Mouse (Mus musculus) heart, embryonic 14.5 days (tissue): ENCODE measurements around the gene Sox5. TPM values are rescaled to one million over a fixed set of nuclear protein-coding genes. Genes with fewer than 3 reads are reported as not detected.

Source experiments
- ATAC-seq: fragments of 200-750 bp; cut with Nextera tagmentation; 2 replicates; pipeline ENCODE4 v1.8.0; 2017; ENCODE audit warnings: low read depth, moderate TSS enrichment; ENCODE audit not compliant: insufficient number of reproducible peaks, insufficient read depth, low FRiP score
- H3K27ac ChIP-seq, 2 experiments: fragments of 200-500 bp in 1 of 2; fragments of 300-500 bp in 1 of 2; sonication (generic) in 1 of 2; replicated peaks in 1 of 2; 2 replicates each; pipeline ENCODE4 v1.5.1; 2012 to 2014; ENCODE audit warnings: low read depth in 2 of 2, low read length in 2 of 2, control low read depth in 1 of 2, mild to moderate bottlenecking in 1 of 2, mixed read lengths in 1 of 2; ENCODE audit not compliant: control insufficient read depth in 1 of 2, insufficient read depth in 1 of 2
- H3K27me3 ChIP-seq: fragments of 300-500 bp; sonication (generic); 2 replicates; pipeline ENCODE4 v1.6.1; 2014; ENCODE audit warnings: mild to moderate bottlenecking, low read length, control low read depth; ENCODE audit not compliant: control insufficient read depth, insufficient read depth
- H3K36me3 ChIP-seq: fragments of 300-500 bp; sonication (generic); 2 replicates; pipeline ENCODE4 v1.6.1; 2014; ENCODE audit warnings: mild to moderate bottlenecking, control low read depth, low read length, mixed read lengths; ENCODE audit not compliant: control insufficient read depth, insufficient read depth
- H3K4me1 ChIP-seq, 2 experiments: fragments of 200-500 bp in 1 of 2; fragments of 300-500 bp in 1 of 2; sonication (generic) in 1 of 2; 2 replicates each; pipeline ENCODE4 v1.6.1; 2012 to 2014; ENCODE audit warnings: low read length in 2 of 2, control low read depth in 1 of 2, mixed read lengths in 1 of 2; ENCODE audit not compliant: control insufficient read depth in 2 of 2, insufficient read depth in 2 of 2
- H3K4me2 ChIP-seq: fragments of 300-500 bp; sonication (generic); 2 replicates; pipeline ENCODE4 v1.6.1; 2014; ENCODE audit warnings: mild to moderate bottlenecking, low read length
- H3K4me3 ChIP-seq, 2 experiments: fragments of 200-500 bp in 1 of 2; fragments of 300-500 bp in 1 of 2; sonication (generic) in 1 of 2; 2 replicates each; pipeline ENCODE4 v1.5.1; 2012 to 2014; ENCODE audit warnings: low read length in 2 of 2, mild to moderate bottlenecking in 2 of 2, control low read depth in 1 of 2, low read depth in 1 of 2, moderate library complexity in 1 of 2; ENCODE audit not compliant: control insufficient read depth in 1 of 2, insufficient read depth in 1 of 2
- H3K9ac ChIP-seq: fragments of 300-500 bp; sonication (generic); 2 replicates; pipeline ENCODE4 v1.6.1; 2014; ENCODE audit warnings: mild to moderate bottlenecking, low read length
- H3K9me3 ChIP-seq: fragments of 300-500 bp; sonication (generic); 2 replicates; pipeline ENCODE4 v1.6.1; 2016; ENCODE audit warnings: low read length, control low read depth; ENCODE audit not compliant: control insufficient read depth
- WGBS: fragments of 180-500 bp; shearing (Covaris S2); extraction: QIAGEN DNeasy Blood & Tissue Kit; methylation state at CpG from one replicate; pipeline ENCODE4 v1.1.7; 2014; 5-methylcytosine and 5-hydroxymethylcytosine counted together
- polyA plus RNA-seq: library from polyadenylated mRNA; unstranded; fragments of >200 nt; fragmentation: Nextera tagmentation; extraction: Ambion mirVana; gene quantifications from 2 replicates; pipeline ENCODE4 v1.2.1, GENCODE M21; 2014

The Sox5 gene
- polyA plus RNA-seq, 1 experiment from 2014 or later: 10.6 TPM

- no peaks in the 10 kb centered on the region for H3K36me3 ChIP-seq
- H3K9ac ChIP-seq: no peak overlapping the region
- H3K27ac ChIP-seq: no peak overlapping the region
- no peak overlapping the region for H3K4me2 ChIP-seq
- no peak for ATAC-seq
- H3K4me3 ChIP-seq: no peak overlapping the region
- WGBS: 79% methylated on average over 2 of the region's 2 CpGs
- no peaks in the 10 kb centered on the region for H3K27me3 ChIP-seq
- no peaks in the 10 kb centered on the region for H3K4me1 ChIP-seq
- H3K9me3 ChIP-seq: no peaks in the 10 kb centered on the region
Observed at GRCm38 (mm10) chr6:144739753-144740152, 42.0 kb downstream of the Sox5 start.

GRCm38 (mm10) chr6:144737786-144738185, 44.0 kb downstream of the Sox5 start:
- no peaks in the 10 kb centered on the region for H3K27me3 ChIP-seq
- no peak overlapping the region for H3K9ac ChIP-seq
- H3K27ac ChIP-seq: no peak overlapping the region
- H3K4me3 ChIP-seq: no peak overlapping the region
- H3K9me3 ChIP-seq: no peaks in the 10 kb centered on the region
- no peak overlapping the region for H3K4me2 ChIP-seq
- ATAC-seq: no peak
- 86% methylated on average over 5 of the region's 5 CpGs for WGBS
- no peaks in the 10 kb centered on the region for H3K4me1 ChIP-seq
- no peaks in the 10 kb centered on the region for H3K36me3 ChIP-seq

- no peak for ATAC-seq
- no peaks in the 10 kb centered on the region for H3K4me1 ChIP-seq
- H3K9ac ChIP-seq: no peak overlapping the region
- no peaks in the 10 kb centered on the region for H3K9me3 ChIP-seq
- H3K4me2 ChIP-seq: no peak overlapping the region
- WGBS: 82% methylated on average over 10 of the region's 10 CpGs
- no peak overlapping the region for H3K4me3 ChIP-seq
- no peaks in the 10 kb centered on the region for H3K36me3 ChIP-seq
- H3K27me3 ChIP-seq: no peaks in the 10 kb centered on the region
- no peak overlapping the region for H3K27ac ChIP-seq
Observed at GRCm38 (mm10) chr6:144731251-144731970, 50.4 kb downstream of the Sox5 start.

GRCm38 (mm10) chr6:144723530-144724144, 58.1 kb downstream of the Sox5 start:
- 69% methylated on average over 12 of the region's 12 CpGs for WGBS
- Histone ChIP-seq H3K27me3 (no peaks in the 10 kb centered on the region), H3K9ac (no peak overlapping the region), H3K4me2 (no peak overlapping the region), H3K27ac (no peak overlapping the region), H3K4me1 (no peaks in the 10 kb centered on the region), H3K36me3 (no peaks in the 10 kb centered on the region), H3K4me3 (no peak overlapping the region), H3K9me3 (no peaks in the 10 kb centered on the region)
- ATAC-seq: no peak

- Histone ChIP-seq H3K9me3 (no peaks in the 10 kb centered on the region), H3K36me3 (no peaks in the 10 kb centered on the region), H3K27ac (no peak overlapping the region), H3K4me1 (no peaks in the 10 kb centered on the region), H3K27me3 (no peaks in the 10 kb centered on the region), H3K4me2 (no peak overlapping the region), H3K4me3 (no peak overlapping the region), H3K9ac (no peak overlapping the region)
- ATAC-seq: no peak
- WGBS: 88% methylated on average over 5 of the region's 5 CpGs
Observed at GRCm38 (mm10) chr6:144723024-144723423, 58.8 kb downstream of the Sox5 start.

GRCm38 (mm10) chr6:144720846-144721245, 60.9 kb downstream of the Sox5 start:
- Histone ChIP-seq H3K4me3 (no peak overlapping the region), H3K9me3 (no peaks in the 10 kb centered on the region), H3K4me2 (no peak overlapping the region), H3K36me3 (no peaks in the 10 kb centered on the region), H3K27me3 (no peaks in the 10 kb centered on the region), H3K4me1 (peaks cover 0 to 4% of the 10 kb centered on the region in 2 experiments; a peak in 1 of 4 replicates), H3K27ac (no peak overlapping the region), H3K9ac (no peak overlapping the region)
- ATAC-seq: no peak
- WGBS: 92% methylated on average over 13 of the region's 13 CpGs

GRCm38 (mm10) chr6:144716376-144716775, 65.4 kb downstream of the Sox5 start:
- Histone ChIP-seq H3K9ac (no peak overlapping the region), H3K4me2 (no peak overlapping the region), H3K27me3 (no peaks in the 10 kb centered on the region), H3K36me3 (no peaks in the 10 kb centered on the region), H3K4me3 (no peak overlapping the region), H3K4me1 (peaks cover 7 to 9% of the 10 kb centered on the region in 2 experiments), H3K9me3 (no peaks in the 10 kb centered on the region), H3K27ac (no peak overlapping the region)
- no peak for ATAC-seq
- WGBS: 6% methylated on average over 1 of the region's 1 CpGs
